Mouse (Mus musculus) kidney, embryonic 16.5 days (tissue): ENCODE data around the gene Ankrd44. TPM values are rescaled to one million over a fixed set of nuclear protein-coding genes. Genes with fewer than 3 reads are reported as not detected.
A peak's percentile ranks its signal among the peaks of the same experiment; 100 is the strongest.

Source experiments
- ATAC-seq: fragments of 200-750 bp; cut with Nextera tagmentation; 2 replicates; pipeline ENCODE4 v1.8.0; 2017; ENCODE audit warnings: moderate TSS enrichment; ENCODE audit not compliant: low FRiP score, low TSS enrichment
- H3K27ac ChIP-seq: fragments of 300-500 bp; sonication (generic); 2 replicates; pipeline ENCODE4 v1.5.1; 2014; ENCODE audit warnings: low read length
- H3K27me3 ChIP-seq: fragments of 300-500 bp; sonication (generic); 2 replicates; pipeline ENCODE4 v1.6.1; 2014; ENCODE audit warnings: low read length, control low read depth, mixed read lengths; ENCODE audit not compliant: insufficient read depth
- H3K36me3 ChIP-seq: fragments of 300-500 bp; sonication (generic); 2 replicates; pipeline ENCODE4 v1.6.1; 2014; ENCODE audit warnings: low read length, control low read depth, mixed read lengths; ENCODE audit not compliant: insufficient read depth
- H3K4me1 ChIP-seq: fragments of 300-500 bp; sonication (generic); 2 replicates; pipeline ENCODE4 v1.6.1; 2014; ENCODE audit warnings: low read length, control low read depth, mixed read lengths; ENCODE audit not compliant: insufficient read depth
- H3K4me2 ChIP-seq: fragments of 300-500 bp; sonication (generic); replicated peaks from 2 replicates; pipeline ENCODE4 v1.6.1; 2014; ENCODE audit warnings: low read depth, low read length
- H3K4me3 ChIP-seq: fragments of 300-500 bp; sonication (generic); 2 replicates; pipeline ENCODE4 v1.5.1; 2014; ENCODE audit warnings: mild to moderate bottlenecking, low read length
- H3K9ac ChIP-seq: fragments of 300-500 bp; sonication (generic); replicated peaks from 2 replicates; pipeline ENCODE4 v1.6.1; 2014; ENCODE audit warnings: low read length
- H3K9me3 ChIP-seq: fragments of 300-500 bp; sonication (generic); 2 replicates; pipeline ENCODE4 v1.6.1; 2016; ENCODE audit warnings: low read length, control low read depth
- WGBS: fragments of 180-500 bp; shearing (Covaris S2); extraction: QIAGEN DNeasy Blood & Tissue Kit; methylation state at CpG from one replicate; pipeline ENCODE4 v1.1.7; 2014; 5-methylcytosine and 5-hydroxymethylcytosine counted together
- polyA plus RNA-seq: library from polyadenylated mRNA; unstranded; fragments of >200 nt; fragmentation: Nextera tagmentation; extraction: Ambion mirVana; gene quantifications from 2 replicates; pipeline ENCODE4 v1.2.1, GENCODE M21; 2015

Gene Ankrd44
- polyA plus RNA-seq, 1 experiment from 2014 or later, result 6.6 TPM

- H3K27me3 ChIP-seq, result no peaks in the 10 kb centered on the region
- H3K36me3 ChIP-seq, result no peaks in the 10 kb centered on the region
- 81% methylated on average over 6 of the region's 6 CpGs for WGBS
- peaks cover 6% of the 10 kb centered on the region; the same call in 1 of the 2 replicates for H3K9me3 ChIP-seq
- no peak overlapping the region for H3K4me3 ChIP-seq
- no peak overlapping the region for H3K4me2 ChIP-seq
- H3K4me1 ChIP-seq, result 0 out of 2 replicates have a peak, but pooled peaks cover 4% of the 10 kb centered on the region
- no peak overlapping the region for H3K27ac ChIP-seq
- no peak overlapping the region for H3K9ac ChIP-seq
- no peak for ATAC-seq
Observed at GRCm38 (mm10) chr1:54899247-54899646, 26.9 kb downstream of the Ankrd44 start.

- no peak overlapping the region for H3K4me3 ChIP-seq
- 39% methylated on average over 5 of the region's 5 CpGs for WGBS
- H3K9ac ChIP-seq, result no peak overlapping the region
- no peak overlapping the region for H3K4me2 ChIP-seq
- no peaks in the 10 kb centered on the region for H3K27me3 ChIP-seq
- H3K36me3 ChIP-seq, result no peaks in the 10 kb centered on the region
- H3K27ac ChIP-seq, result no peak overlapping the region
- no peak for ATAC-seq
- peaks cover 6% of the 10 kb centered on the region; the same call in 1 of the 2 replicates for H3K9me3 ChIP-seq
- 0 out of 2 replicates have a peak, but pooled peaks cover 4% of the 10 kb centered on the region for H3K4me1 ChIP-seq
Observed at GRCm38 (mm10) chr1:54898656-54899084, 27.5 kb downstream of the Ankrd44 start.

- H3K4me1 ChIP-seq, result 0 out of 2 replicates have a peak, but pooled peaks cover 4% of the 10 kb centered on the region
- H3K27ac ChIP-seq, result no peak overlapping the region
- no peak overlapping the region for H3K4me3 ChIP-seq
- no peaks in the 10 kb centered on the region for H3K36me3 ChIP-seq
- no peak overlapping the region for H3K4me2 ChIP-seq
- WGBS, result 87% methylated on average over 2 of the region's 2 CpGs
- H3K27me3 ChIP-seq, result no peaks in the 10 kb centered on the region
- peaks cover 6% of the 10 kb centered on the region; the same call in 1 of the 2 replicates for H3K9me3 ChIP-seq
- ATAC-seq, result no peak
- H3K9ac ChIP-seq, result no peak overlapping the region
Observed at GRCm38 (mm10) chr1:54897726-54898125, 28.5 kb downstream of the Ankrd44 start.

GRCm38 (mm10) chr1:54896109-54897085 lies 29.8 kb downstream of the Ankrd44 start:
- WGBS, result 55% methylated on average over 11 of the region's 12 CpGs
- Histone ChIP-seq H3K9ac (no peak overlapping the region), H3K9me3 (no peaks in the 10 kb centered on the region), H3K36me3 (no peaks in the 10 kb centered on the region), H3K27me3 (no peaks in the 10 kb centered on the region), H3K4me2 (no peak overlapping the region), H3K4me1 (0 out of 2 replicates have a peak, but pooled peaks cover 4% of the 10 kb centered on the region), H3K27ac (no peak overlapping the region), H3K4me3 (no peak overlapping the region)
- ATAC-seq, result no peak

- Histone ChIP-seq H3K9me3 (no peaks in the 10 kb centered on the region), H3K27me3 (no peaks in the 10 kb centered on the region), H3K4me2 (no peak overlapping the region), H3K9ac (no peak overlapping the region), H3K36me3 (no peaks in the 10 kb centered on the region), H3K4me1 (0 out of 2 replicates have a peak, but pooled peaks cover 3% of the 10 kb centered on the region), H3K4me3 (no peak overlapping the region), H3K27ac (peak overlapping the region; percentile 24; the same call in 1 of the 2 replicates)
- WGBS, result 59% methylated on average over 5 of the region's 5 CpGs
- ATAC-seq, result no peak
Observed at GRCm38 (mm10) chr1:54888449-54888848, 37.7 kb downstream of the Ankrd44 start.

GRCm38 (mm10) chr1:54887873-54888272 lies 38.3 kb downstream of the Ankrd44 start:
- ATAC-seq, result no peak
- H3K27me3 ChIP-seq, result no peaks in the 10 kb centered on the region
- 61% methylated on average over 3 of the region's 3 CpGs for WGBS

GRCm38 (mm10) chr1:54882856-54883467 lies 43.2 kb downstream of the Ankrd44 start:
- 0 out of 2 replicates have a peak, but pooled peaks cover 6% of the 10 kb centered on the region for H3K4me1 ChIP-seq
- no peaks in the 10 kb centered on the region for H3K36me3 ChIP-seq
- no peak overlapping the region for H3K9ac ChIP-seq
- no peak overlapping the region for H3K4me2 ChIP-seq
- no peak for ATAC-seq
- H3K4me3 ChIP-seq, result no peak overlapping the region
- no peaks in the 10 kb centered on the region for H3K9me3 ChIP-seq
- WGBS, result 38% methylated on average over 2 of the region's 2 CpGs
- H3K27ac ChIP-seq, result no peak overlapping the region
- H3K27me3 ChIP-seq, result no peaks in the 10 kb centered on the region

More at GRCm38 (mm10) chr1:54887873-54888272, 38.3 kb downstream of the Ankrd44 start:
- Histone ChIP-seq H3K27ac (peak overlapping the region; percentile 24; the same call in 1 of the 2 replicates), H3K4me1 (0 out of 2 replicates have a peak, but pooled peaks cover 3% of the 10 kb centered on the region), H3K9ac (no peak overlapping the region), H3K4me2 (no peak overlapping the region), H3K9me3 (no peaks in the 10 kb centered on the region), H3K36me3 (no peaks in the 10 kb centered on the region), H3K4me3 (no peak overlapping the region)

GRCm38 (mm10) chr1:54881523-54881922 lies 44.7 kb downstream of the Ankrd44 start:
- 84% methylated on average over 3 of the region's 3 CpGs for WGBS
- Histone ChIP-seq H3K27me3 (no peaks in the 10 kb centered on the region), H3K9ac (no peak overlapping the region), H3K4me3 (no peak overlapping the region), H3K27ac (no peak overlapping the region), H3K9me3 (no peaks in the 10 kb centered on the region), H3K4me2 (no peak overlapping the region), H3K36me3 (no peaks in the 10 kb centered on the region), H3K4me1 (0 out of 2 replicates have a peak, but pooled peaks cover 6% of the 10 kb centered on the region)
- no peak for ATAC-seq

- H3K9ac ChIP-seq, result no peak overlapping the region
Observed at GRCm38 (mm10) chr1:54877423-54878073, 48.6 kb downstream of the Ankrd44 start.

More at GRCm38 (mm10) chr1:54877423-54878073, 48.6 kb downstream of the Ankrd44 start:
- Histone ChIP-seq H3K4me2 (no peak overlapping the region), H3K27ac (no peak overlapping the region), H3K4me3 (no peak overlapping the region), H3K27me3 (no peaks in the 10 kb centered on the region), H3K4me1 (0 out of 2 replicates have a peak, but pooled peaks cover 6% of the 10 kb centered on the region), H3K36me3 (no peaks in the 10 kb centered on the region), H3K9me3 (no peaks in the 10 kb centered on the region)
- 65% methylated on average over 10 of the region's 10 CpGs for WGBS
- no peak for ATAC-seq
